Mouse (Mus musculus) ES-Bruce4 (cell line): ENCODE results near the gene C1qc. TPM values are rescaled to one million over a fixed set of nuclear protein-coding genes. Genes with fewer than 3 reads are reported as not detected.

ENCODE experiments used
- H3K27ac ChIP-seq: 2 replicates; pipeline ENCODE4 v1.5.1; 2012; ENCODE audit warnings: low read length, inconsistent platforms; ENCODE audit not compliant: insufficient read depth
- H3K27me3 ChIP-seq: 2 replicates; pipeline ENCODE4 v1.6.1; 2012; ENCODE audit warnings: mild to moderate bottlenecking, low read length, inconsistent platforms; ENCODE audit not compliant: control insufficient read depth, poor library complexity, insufficient read depth, severe bottlenecking
- H3K36me3 ChIP-seq: 2 replicates; pipeline ENCODE4 v1.6.1; 2012; ENCODE audit warnings: inconsistent platforms, mild to moderate bottlenecking, low read length, moderate library complexity; ENCODE audit not compliant: control insufficient read depth, poor library complexity, insufficient read depth, severe bottlenecking
- H3K4me1 ChIP-seq: one replicate; pipeline ENCODE4 v1.8.1; 2011; ENCODE audit warnings: low read length; ENCODE audit not compliant: control insufficient read depth, insufficient read depth
- H3K4me3 ChIP-seq: 2 replicates; pipeline ENCODE4 v1.5.1; 2011; ENCODE audit warnings: low read depth, mild to moderate bottlenecking, low read length
- H3K9ac ChIP-seq: 2 replicates; pipeline ENCODE4 v1.6.1; 2012; ENCODE audit warnings: low read depth, mild to moderate bottlenecking, inconsistent platforms; ENCODE audit not compliant: poor library complexity, severe bottlenecking
- H3K9me3 ChIP-seq: replicated peaks from 2 replicates; pipeline ENCODE4 v1.6.1; 2012; ENCODE audit warnings: mild to moderate bottlenecking, low read length, inconsistent platforms; ENCODE audit not compliant: control insufficient read depth, poor library complexity, insufficient read depth, severe bottlenecking
- CTCF ChIP-seq: IDR thresholded peaks from one replicate; pipeline ENCODE4 v1.8.1; 2011; ENCODE audit warnings: low read depth, low read length
- EP300 ChIP-seq: IDR thresholded peaks from 2 replicates; pipeline ENCODE4 v1.6.1; 2011; ENCODE audit warnings: low read depth, low read length; ENCODE audit not compliant: insufficient read depth
- POLR2A ChIP-seq: IDR thresholded peaks from one replicate; pipeline ENCODE4 v1.8.1; 2011; ENCODE audit warnings: low read length; ENCODE audit not compliant: insufficient read depth
- polyA plus RNA-seq: library from polyadenylated mRNA; stranded (reverse); fragments of >200 nt; gene quantifications from 2 replicates; pipeline ENCODE4 v1.2.4, GENCODE M21; 2011; ENCODE audit warnings: low read depth; ENCODE audit not compliant: missing spikeins, insufficient read depth, insufficient read length

The C1qc gene
- polyA plus RNA-seq, 1 experiment = not detected

- TF ChIP-seq CTCF (no peak), POLR2A (no peak), EP300 (no peak)
- Histone ChIP-seq H3K9ac (no peak overlapping the region), H3K27me3 (no peaks in the 10 kb centered on the region), H3K27ac (no peak overlapping the region), H3K36me3 (no peaks in the 10 kb centered on the region), H3K9me3 (no peaks in the 10 kb centered on the region), H3K4me3 (no peak overlapping the region), H3K4me1 (peaks cover 3% of the 10 kb centered on the region)
Measured at GRCm38 (mm10) chr4:136912841-136913240, 20.0 kb upstream of the C1qc start.

- H3K9ac ChIP-seq = no peak overlapping the region
- no peaks in the 10 kb centered on the region for H3K27me3 ChIP-seq
- no peaks in the 10 kb centered on the region for H3K9me3 ChIP-seq
- TF ChIP-seq POLR2A = no peak
- no peak for TF ChIP-seq CTCF
- TF ChIP-seq EP300 = no peak
- H3K4me3 ChIP-seq = no peak overlapping the region
- H3K27ac ChIP-seq = no peak overlapping the region
- peaks cover 3% of the 10 kb centered on the region for H3K4me1 ChIP-seq
- H3K36me3 ChIP-seq = no peaks in the 10 kb centered on the region
Measured at GRCm38 (mm10) chr4:136911804-136912203, 18.9 kb upstream of the C1qc start.

GRCm38 (mm10) chr4:136911211-136911646, 18.4 kb upstream of the C1qc start:
- Histone ChIP-seq H3K4me3 (no peak overlapping the region), H3K27ac (no peak overlapping the region), H3K9me3 (no peaks in the 10 kb centered on the region), H3K36me3 (no peaks in the 10 kb centered on the region), H3K27me3 (no peaks in the 10 kb centered on the region), H3K9ac (no peak overlapping the region), H3K4me1 (peaks cover 3% of the 10 kb centered on the region)
- TF ChIP-seq EP300 (no peak), POLR2A (no peak), CTCF (no peak)

GRCm38 (mm10) chr4:136907809-136908208, 14.9 kb upstream of the C1qc start:
- TF ChIP-seq CTCF = no peak
- no peak for TF ChIP-seq EP300
- no peak for TF ChIP-seq POLR2A
- no peaks in the 10 kb centered on the region for H3K9me3 ChIP-seq
- no peaks in the 10 kb centered on the region for H3K36me3 ChIP-seq
- H3K4me3 ChIP-seq = no peak overlapping the region
- no peaks in the 10 kb centered on the region for H3K27me3 ChIP-seq
- H3K9ac ChIP-seq = no peak overlapping the region
- H3K27ac ChIP-seq = no peak overlapping the region
- H3K4me1 ChIP-seq = peaks cover 3% of the 10 kb centered on the region

GRCm38 (mm10) chr4:136907033-136907432, 14.2 kb upstream of the C1qc start:
- H3K9me3 ChIP-seq = no peaks in the 10 kb centered on the region
- H3K9ac ChIP-seq = no peak overlapping the region
- H3K4me1 ChIP-seq = peaks cover 3% of the 10 kb centered on the region
- H3K4me3 ChIP-seq = no peak overlapping the region
- no peak overlapping the region for H3K27ac ChIP-seq
- no peaks in the 10 kb centered on the region for H3K27me3 ChIP-seq
- no peaks in the 10 kb centered on the region for H3K36me3 ChIP-seq
- peak; percentile 95 for TF ChIP-seq CTCF
- no peak for TF ChIP-seq EP300

GRCm38 (mm10) chr4:136904767-136905539, 12.1 kb upstream of the C1qc start:
- H3K27me3 ChIP-seq = no peaks in the 10 kb centered on the region

More at GRCm38 (mm10) chr4:136904767-136905539, 12.1 kb upstream of the C1qc start:
- Histone ChIP-seq H3K9me3 (no peaks in the 10 kb centered on the region), H3K4me1 (peaks cover 2% of the 10 kb centered on the region), H3K4me3 (peak overlapping the region; percentile 23), H3K36me3 (no peaks in the 10 kb centered on the region), H3K9ac (no peak overlapping the region), H3K27ac (no peak overlapping the region)
- no peak for TF ChIP-seq CTCF
- TF ChIP-seq EP300 = no peak
- TF ChIP-seq POLR2A = no peak
